Mouse (Mus musculus) adrenal gland, adult (tissue): ENCODE measurements at regions not wholly inside any gene's neighbourhood (a gene's known extent, or its start where the extent isn't known, plus 50 kb on each side); places are given as distances from the start of the nearest gene placed in this dataset.

Source experiments
- DNase-seq, 2 experiments: peaks; one replicate each; pipeline ENCODE4 v3.0.0; 2022 to 2023; ENCODE audit warnings: low spot score in 1 of 2; ENCODE audit not compliant: inconsistent age in 2 of 2

DNA sequence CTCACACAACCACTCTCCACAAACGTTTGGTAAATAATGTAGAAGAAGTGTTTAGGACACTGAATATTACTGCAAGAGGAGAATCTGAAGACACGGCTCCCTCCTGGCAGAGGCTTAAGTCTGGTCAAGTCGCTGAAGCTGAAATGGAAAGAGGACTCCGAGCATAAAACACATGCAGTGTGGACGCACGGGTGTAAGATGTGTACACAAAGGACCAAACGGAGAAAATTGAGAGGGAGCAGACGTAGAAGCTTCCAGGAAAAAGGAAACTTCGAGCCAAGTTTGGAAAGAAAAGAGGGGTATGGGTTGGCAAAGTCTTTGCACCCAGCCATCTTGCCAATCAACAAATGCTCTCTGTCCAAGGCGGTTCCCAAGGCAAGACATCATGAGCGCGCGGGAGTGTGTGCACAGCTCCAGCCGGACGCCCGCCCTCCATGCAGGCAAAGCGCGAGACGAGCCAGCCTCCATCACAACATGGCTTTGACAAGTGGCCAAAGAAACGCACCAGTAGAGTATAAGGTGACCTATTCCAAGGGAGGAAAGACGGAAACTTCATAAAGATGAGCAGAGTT is 465.0 kb upstream of the Pou3f3 start:
- DNase-seq, result no peak

DNA sequence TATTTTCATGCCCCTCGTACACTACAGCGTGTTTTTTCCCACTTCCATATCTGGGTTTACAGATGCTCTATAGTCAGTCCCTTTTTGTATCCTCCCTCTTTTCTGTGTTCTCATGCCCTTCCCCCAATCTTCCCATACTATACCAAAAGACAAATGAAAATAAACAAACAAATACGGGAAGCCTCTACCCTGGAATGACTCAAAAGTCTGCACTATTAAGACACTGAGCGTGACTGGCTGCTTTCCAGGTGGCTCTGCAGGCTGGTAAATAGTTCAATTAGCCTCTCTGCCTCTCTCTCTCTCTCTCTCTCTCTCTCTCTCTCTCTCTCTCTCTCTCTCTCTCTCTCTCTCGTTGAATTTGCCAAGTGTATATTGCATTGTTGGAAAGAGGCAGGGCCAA is 464.5 kb upstream of the Pou3f3 start:
- DNase-seq, result no peak

DNA sequence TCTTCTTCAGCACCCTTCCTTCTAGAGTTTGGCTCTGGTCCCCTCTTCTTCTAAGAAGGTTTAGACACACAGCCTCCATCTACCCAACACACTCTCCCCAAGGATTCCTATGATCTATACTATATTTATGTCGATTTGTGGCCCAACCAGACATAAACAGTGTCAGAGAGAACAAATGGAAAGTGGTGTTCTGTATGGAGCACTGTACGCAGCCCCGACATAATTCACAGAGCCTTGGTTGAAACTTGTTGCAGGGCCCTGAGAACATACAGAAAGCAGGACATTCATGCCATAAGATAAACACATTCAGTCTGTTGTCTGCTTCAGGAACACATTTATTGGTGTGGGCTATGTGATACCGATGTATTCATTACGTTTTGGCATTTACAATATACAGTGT is 463.7 kb upstream of the Pou3f3 start:
- DNase-seq, result no peak

DNA sequence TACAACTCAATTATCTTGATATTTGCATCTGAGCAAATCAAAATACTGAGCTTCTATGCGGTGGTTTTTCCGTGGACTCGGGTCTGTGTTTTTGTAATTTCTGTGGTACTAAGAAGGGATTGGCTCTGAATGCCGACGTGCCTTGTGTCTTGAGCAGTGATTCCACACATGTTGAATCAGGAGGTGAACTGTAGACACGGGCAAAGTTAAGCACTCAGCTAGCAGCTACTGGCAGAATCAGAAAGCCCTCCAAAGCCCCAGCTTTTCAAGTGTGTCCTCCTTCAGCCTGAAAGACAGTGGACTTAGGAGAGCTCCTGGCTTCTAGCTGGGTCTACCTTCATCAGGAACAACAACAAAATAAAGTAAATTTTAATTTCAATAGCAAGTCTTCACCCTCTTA is 462.9 kb upstream of the Pou3f3 start:
- no peak for DNase-seq

DNA sequence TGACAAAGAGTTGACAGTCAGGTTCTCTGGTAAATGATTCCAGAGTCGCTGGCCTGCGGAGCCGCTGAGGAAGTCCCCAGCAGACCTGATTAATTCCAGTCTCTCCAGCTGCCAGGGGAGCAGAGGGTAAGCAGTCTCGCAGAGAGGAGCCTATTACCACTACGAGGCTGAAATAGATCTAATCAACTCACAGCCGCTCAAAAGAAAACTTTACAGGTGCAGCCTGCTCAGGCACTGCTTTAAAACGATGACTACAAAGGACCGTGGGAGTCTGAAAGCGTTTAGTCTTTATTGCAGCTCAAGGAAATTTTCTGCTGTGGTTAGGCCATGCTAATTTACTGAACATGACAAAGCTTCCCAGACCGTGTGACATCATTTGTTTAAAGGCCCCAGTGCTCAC is 462.3 kb upstream of the Pou3f3 start:
- DNase-seq, result no peak

DNA sequence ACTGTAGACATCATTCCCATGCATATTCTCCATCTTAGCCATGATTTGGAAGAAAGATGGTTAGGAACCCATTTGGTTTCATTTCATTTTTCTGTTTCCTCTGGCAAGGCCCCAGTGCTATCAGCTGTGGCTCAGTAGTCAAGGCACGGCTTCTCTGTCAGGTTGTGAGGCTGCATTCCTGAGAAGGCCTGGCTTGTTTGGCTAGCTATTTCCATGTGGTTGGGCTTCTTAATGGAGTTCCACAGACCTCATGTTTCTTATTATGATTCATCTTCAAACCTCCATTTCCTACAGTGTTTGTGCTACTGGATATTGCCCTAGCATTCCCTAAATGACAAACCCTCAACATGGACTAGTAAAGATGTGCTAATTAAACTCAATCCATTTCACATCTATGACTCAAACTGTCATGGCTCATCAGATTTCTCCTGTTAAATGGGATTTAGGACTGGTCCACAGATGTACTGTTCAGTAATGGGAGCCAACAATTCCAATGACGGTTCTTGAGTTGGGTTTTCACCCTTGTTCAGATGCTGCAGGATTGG is 459.0 kb upstream of the Pou3f3 start:
- no peak for DNase-seq

DNA sequence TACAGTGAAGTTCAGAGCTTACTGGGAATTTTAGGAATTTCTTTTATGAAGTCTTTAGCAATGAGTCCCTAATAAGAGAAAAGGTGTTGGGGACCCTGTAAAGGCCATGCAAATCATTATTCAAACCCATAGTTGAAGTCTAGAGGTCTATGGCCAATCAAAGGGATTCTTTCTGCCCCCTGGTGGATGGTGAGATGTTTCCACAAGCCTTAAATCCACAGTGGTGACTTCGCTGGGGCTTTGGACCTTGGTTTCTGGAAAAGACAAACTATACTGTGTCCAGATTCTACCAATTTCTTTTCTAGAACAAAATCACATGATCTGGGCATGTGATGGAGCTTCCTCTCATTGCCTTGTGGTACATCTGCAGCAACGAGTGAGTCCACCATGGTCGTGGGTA is 457.2 kb upstream of the Pou3f3 start:
- peak in 1 of 2 experiments; percentile 76 for DNase-seq

DNA sequence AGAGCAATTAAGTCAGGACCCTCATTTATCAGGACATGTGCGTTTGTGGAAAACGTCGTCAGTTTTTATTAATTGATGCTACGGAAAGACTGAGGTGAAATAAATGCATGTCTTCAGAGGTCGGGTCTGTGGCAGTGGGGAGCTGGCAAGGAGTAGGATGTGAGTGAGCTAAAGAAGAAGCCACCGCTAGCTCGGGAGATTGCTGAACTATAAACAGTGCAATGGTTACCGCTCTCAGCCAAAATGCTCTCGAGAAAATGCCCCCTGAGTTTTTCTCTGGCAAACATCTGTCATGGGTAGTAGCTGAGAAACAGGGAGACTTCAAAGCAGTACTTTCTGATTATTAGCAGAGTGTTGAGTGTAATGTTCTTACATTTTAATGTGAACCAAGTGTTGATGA is 454.4 kb upstream of the Pou3f3 start:
- no peak for DNase-seq

DNA sequence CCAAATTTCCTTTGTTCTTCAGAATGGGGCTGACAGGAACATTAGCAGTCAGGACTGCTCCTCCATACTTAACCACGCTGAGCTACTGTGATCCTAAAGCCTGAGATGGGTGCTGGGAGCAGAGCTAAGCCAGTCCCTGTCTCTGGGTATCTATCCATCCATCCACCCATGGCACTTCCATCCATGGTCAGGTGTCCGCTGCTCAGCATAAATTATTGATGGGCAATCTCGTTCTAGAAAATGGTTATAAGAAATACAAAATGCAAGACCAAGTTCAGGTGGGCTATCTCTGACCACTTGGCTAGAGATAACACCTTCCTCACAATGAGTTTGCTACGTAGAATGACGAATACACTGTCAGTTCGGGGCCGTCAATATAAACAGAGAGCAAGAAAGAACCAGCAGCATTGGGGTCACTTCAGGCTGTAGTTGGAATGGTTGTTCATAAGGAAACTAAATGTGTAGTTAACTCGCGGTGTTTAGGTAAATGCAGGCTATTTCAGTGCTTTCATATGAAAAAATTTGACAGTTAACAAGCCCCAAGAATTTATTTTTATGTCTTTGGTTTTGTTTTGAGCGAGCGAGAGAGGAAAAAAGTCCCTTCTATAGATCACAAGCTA is 453.9 kb upstream of the Pou3f3 start:
- no peak for DNase-seq

DNA sequence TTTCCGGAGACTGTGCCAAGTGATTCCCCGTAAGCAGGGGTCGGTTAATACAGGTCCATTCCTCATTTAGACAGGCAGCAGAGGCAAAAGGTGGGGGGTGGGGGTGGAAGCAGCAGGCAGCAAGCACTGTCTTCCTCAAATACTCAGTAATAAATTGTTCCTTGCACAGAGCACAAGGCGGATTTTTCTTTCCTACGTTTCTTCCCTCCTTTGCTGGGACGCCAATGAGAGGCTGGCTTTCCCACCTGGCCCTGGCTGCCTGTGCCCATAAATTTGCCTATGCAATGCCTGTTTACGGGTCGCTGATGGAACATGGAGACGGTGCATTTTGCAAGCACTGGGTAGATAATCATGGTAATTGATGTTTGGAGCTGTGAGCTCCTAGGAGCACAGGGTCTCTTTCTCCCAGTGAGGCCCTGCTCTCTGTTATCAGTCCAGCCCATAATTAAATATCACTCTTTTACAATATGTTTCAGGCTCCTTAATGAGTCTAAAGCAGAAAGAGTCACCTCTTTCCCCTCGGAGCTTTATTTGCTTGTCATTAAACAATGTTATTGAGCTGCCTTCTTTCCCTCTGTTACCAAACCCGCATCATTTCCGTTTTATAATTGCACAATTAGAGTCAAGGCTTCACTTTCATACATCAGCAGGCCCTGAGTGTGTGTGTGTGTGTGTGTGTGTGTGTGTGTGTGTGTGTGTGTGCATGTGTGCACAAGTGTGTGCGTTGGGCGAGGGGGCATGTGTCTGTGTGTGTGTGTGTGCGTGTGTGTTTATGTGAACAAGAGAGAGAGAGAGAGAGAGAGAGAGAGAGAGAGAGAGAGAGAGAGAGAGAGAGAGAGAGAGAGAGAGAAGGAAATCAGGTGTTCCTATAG is 452.7 kb upstream of the Pou3f3 start:
- peak; percentile 41 to 73 for DNase-seq

DNA sequence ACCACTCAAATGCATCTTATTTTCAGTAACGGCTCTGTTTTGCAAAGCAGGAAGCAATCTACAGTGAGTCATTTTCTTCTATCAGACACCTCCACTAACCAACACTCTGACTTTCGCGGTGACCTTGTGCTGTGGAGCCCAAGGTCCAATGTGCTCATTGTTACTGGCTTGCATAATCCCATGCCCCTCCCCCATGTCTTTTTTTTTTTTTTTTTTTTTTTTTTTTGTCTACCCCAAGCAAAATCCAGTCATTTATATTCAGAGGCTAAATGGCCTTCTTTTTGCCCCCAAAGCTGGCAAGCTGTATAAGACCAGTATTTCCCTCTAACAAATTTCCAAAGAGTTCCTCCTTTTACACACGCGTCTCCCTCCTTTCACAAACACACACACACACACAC is 452.1 kb upstream of the Pou3f3 start:
- peak; percentile 78 to 83 for DNase-seq

DNA sequence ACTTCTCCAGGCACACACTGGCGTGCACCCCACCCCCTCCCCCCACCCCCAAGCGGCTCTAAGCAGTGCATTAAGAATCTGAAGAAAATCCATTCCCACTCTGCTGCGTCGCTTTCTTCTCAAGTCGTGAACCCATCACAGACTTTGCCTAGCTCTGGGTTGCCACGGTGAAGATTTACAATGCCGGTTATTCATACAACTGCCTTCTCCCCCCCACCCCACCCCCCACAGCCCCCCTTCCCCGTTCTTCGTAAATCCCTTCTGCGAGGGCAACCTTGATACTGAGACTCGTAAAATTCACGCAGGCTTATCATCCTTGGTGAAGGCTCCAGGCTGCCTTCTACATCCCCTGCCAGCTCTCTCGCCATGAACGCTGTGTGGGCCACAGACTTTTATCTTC is 451.7 kb upstream of the Pou3f3 start:
- no peak for DNase-seq

DNA sequence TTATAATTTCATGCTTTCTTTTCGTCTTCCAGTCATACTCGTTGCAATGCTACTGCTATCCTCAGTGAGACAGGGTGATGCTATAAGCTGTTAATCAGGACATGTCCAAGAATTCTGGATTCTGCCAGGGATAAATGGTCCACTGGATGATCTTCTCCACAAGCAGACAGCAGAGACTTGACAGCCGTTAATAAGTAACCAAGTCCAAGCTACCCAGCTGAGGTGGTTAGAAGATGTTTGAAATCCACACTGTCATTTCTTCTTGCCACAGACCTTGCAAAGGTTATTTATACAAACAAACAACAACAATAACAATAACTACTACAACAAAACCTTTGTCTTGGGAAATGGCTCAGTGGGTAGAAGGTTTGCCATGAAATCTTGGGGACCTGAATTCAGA is 443.2 kb upstream of the Pou3f3 start:
- DNase-seq, result no peak

DNA sequence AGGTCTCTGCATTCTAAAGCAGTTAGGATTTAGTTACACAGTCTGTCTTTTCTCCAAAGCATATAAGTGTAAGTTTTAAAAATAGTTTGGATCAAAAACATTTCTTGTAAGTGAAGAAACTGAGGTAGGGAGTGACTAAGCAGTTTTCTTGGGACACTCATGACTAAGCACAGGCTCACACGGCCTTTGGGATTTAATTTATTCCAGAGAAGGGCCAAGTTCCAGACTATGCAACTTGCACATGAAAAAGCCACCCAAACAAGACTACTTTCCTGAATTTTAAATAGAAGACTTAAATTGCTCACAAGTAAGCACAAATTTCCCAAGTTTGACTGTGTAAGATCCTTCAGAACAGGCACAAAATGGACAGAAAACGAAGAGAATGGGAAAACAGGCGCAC is 441.8 kb upstream of the Pou3f3 start:
- DNase-seq, result peak in 1 of 2 experiments; percentile 29

DNA sequence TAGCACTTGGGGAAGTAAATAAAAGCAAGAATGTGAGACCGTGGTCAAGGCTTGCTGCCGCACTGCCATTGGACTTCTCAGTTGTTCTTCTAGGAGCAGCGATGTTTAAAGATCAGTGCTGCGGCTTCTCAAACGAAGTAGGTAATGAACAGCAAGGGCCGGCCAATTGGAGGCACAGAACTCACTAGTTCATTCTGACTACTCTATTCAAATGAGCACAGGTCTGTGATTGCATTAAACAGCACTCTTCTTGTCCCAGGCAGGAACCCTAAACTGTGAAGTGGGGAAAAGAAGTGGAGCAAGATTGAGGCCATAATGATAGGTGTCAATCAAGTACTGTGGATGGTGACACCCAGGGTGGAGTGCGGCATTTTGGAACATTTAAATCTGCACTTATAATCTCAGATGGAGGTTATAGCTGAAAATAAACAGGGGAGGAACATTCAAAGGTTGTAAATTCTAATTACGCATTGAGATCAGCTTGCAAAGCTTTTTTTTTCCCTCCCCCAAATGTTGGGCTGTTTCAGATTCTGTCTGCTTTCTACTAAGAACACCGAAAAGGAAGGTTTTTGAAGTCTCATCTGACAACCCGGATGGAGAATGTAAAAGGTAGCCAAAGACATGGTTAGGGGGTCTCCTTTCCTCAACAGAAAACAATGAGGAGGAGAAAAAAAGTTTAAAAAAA is 438.5 kb upstream of the Pou3f3 start:
- DNase-seq, result no peak

DNA sequence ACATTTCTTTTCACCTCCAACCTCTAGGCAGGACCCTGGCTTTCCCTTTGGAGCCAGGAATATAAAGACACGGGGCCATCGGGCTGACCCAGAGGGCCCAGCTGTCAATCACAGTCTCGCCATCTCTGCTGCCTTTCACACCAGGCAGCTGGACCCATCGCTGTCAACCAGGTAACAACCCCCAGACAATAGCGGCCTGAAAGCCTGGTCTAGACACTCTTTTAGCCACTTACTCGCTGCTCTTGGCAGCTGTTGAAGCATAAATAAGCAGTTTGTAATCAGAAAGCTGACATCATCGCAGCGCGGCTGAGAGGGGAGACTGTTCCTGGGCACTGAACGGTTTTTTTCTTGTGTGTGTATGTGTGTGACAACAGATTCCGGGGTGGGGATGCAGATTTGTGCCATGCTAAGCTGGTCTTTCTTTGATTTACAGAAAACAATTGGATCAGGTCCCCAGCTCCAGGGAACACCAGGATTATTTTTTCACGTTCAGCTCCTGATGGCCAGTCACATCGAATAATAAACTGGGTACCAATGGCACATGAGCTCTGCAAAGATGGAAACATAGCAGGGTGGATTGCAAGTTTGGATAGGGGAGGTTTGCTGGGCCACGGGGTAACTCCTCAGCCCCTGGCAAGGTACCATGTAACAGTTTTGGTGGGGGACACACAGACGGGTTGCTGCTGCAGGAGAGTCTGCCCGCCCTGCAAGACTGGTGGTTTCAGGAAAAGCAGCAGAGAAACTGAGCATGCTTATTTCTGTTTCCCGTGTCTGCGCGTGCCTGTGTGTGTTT is 437.6 kb upstream of the Pou3f3 start:
- DNase-seq, result peak in 1 of 2 experiments; percentile 27

DNA sequence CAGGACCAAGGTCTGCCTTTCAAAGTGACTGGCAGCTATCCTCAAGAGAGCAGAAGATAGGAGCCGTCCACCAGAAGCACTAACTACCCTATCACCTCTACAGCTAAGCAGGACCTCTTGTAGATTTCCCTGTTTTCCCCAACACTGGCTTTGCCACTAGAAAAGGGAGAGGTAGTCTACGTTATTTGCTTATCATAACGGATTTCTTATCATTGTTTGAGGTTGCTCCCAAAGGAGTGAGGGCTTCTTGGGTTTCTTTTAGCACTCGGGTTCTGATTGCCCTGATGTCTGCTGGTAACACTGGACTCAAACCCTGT is 437.0 kb upstream of the Pou3f3 start:
- DNase-seq, result no peak

DNA sequence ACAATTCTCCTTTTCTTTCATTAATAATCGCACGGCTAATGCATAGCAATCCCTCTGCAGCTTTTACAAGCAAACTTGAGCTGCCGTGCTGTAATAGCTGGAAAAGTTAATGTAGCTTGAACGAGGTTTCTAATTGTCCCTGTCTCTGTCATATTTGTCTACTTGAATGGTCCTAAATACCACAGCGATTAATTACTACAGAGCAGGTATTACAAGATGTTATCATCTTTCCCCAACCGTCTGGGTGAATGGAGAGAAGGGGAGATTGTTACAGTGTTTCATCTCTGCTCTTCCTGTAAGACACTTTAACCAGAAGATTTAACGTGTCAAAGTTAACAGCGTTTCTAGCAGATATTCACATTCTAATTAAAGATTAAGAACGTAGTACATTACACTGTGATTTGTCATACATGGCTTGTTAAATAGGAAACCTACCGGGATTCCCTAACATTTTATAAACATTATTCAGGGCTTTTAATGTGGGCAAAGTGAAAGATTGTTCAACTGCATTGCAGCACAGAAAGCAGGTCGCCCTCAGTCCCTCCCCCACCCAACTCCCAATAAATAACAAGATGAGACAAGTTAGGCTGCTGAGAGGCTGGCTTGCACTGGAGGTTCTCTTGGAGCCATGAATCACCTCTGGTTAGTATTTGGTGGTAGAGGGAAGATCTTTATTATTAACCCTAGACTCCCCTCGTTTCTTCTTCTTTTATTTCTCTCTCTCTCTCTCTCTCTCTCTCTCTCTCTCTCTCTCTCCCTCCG is 436.2 kb upstream of the Pou3f3 start:
- DNase-seq, result no peak

DNA sequence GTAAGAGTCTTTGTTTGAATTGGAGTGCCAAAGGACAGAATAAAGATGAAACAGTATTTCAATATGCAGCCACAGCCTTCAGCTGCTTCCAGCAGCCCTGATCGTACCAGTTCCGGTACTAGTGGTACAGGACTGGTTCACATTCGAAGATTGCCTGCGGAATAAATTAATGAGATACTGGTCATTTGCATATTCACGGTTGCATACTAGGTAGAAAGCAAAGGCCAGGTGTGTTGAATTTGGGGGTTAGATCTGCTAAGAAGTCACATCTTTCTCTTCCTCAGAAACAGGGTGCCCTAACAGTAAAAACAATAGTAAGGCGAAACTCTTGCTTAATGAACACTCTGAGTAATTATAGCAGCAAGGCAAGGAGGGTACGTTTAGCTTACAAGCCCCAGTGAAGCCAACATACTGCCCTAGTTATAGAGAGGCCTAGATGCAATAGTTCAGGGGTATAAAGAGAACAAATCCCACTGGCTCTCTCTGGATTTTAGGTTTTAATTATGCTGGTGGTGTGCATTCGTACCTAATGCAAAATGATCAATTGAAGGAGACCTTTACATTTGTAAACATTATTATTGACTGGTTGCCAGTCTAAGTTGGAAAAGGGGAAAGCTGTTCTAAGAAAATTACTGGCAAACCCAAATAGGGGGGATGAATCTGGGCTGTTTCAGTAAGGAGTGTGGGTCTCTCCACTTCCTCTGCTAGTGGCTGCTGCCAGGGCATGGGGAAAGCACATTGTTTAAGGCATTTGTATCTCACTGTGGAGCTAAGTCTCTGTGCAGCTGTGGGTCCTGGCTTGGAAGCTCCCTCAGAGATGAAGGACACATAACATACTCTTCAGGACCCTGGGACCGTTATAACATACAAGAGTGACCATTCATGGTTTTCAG is 435.3 kb upstream of the Pou3f3 start:
- no peak for DNase-seq
